Mouse (Mus musculus): ENCODE results near the gene Insc.
A peak's percentile ranks its signal among the peaks of the same experiment; 100 is the strongest.

Insc gene

DNA sequence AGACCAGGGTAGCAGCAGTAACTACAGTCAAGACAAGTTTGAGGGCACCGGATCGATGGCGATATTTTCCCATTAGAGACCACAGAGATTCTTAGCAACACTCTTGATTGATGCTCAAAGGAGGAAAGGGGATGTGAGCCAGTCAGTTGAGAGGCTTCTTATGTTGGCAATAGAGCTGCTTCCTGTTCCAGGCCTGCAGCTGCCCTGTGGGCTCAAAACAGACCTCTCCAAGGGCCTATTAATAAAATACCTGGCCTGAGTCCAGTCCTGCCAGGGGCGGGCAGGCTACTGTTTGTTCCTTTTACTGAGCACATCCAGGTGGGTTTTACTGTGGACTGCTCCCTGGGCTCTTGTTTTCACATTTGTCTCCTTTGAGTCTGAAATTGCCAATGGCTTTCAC lies 83.9 kb downstream of the Insc start:
- DNase-seq (ENCODE audit: low read depth, low spot score), result no peak

DNA sequence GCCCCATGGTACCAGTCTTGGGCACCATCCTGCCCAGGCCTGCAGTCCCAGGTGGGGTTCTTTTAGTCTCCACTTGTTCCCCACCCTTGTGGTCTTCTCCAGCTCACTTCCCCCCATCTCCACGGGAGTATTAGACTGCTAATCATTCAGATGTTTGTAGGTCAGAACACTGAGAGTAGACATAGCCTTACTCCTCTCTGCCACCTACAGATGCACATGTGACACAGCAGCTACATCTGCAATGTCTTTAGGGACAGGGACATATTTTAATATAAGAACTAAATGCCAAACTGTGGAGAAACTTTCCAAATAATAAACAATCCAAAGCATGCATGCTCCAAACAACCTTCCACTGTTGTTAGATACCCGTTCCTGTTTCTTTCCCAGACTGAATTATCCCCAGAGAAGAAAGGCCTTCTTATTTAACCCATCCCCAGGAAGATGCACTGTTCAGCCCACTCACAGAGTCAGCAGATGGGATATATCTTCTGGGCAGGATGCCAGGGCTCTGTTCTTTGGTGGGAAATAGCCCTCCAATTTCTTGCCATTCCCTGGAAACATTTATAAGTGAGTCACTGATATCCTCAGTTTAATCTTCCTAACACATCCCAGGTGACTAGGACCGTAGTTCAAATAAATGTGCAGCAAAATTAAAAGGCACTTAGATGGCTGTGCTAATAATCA lies 88.9 kb downstream of the Insc start:
- DNase-seq (ENCODE audit: low read depth, low spot score), result no peak

DNA sequence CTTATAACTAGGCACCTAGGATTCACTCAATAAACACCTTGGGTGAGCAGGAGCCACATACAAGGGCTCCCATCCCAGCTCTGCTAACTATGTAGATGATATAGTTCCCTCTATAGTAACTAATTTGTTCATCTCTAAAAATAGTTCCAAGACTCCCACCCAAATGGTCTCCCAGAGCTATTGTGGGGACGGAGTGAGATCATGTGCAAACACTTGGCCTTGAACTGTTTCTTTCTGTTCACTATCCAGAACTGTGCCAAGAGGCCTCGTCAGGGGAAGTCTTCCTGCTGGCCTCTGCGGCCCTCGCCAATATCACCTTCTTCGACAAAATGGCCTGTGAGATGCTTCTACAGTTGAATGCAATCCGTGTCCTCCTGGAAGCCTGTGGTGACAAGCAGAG lies 91.0 kb downstream of the Insc start:
- DNase-seq (ENCODE audit: low read depth, low spot score), result no peak

DNA sequence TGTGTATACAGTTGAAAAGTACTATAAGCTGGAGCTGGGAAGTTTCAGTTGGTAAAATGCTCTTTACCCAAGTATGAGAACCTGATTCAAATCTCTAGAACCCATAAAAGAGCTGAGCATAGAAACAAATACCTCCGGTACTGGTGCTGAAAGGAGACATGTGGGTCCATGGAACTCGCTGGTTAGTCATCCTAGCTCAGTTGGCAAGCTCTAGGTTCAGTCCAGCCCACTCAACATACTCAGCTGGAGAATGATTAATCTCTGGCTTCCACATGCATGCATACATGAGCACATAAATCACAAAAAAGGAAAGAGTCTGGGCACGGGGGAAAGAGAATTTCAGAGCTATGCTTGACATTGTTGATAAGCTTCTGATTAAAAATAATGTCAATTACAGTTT lies 93.8 kb downstream of the Insc start:
- no peak for DNase-seq (ENCODE audit: low read depth, low spot score)

DNA sequence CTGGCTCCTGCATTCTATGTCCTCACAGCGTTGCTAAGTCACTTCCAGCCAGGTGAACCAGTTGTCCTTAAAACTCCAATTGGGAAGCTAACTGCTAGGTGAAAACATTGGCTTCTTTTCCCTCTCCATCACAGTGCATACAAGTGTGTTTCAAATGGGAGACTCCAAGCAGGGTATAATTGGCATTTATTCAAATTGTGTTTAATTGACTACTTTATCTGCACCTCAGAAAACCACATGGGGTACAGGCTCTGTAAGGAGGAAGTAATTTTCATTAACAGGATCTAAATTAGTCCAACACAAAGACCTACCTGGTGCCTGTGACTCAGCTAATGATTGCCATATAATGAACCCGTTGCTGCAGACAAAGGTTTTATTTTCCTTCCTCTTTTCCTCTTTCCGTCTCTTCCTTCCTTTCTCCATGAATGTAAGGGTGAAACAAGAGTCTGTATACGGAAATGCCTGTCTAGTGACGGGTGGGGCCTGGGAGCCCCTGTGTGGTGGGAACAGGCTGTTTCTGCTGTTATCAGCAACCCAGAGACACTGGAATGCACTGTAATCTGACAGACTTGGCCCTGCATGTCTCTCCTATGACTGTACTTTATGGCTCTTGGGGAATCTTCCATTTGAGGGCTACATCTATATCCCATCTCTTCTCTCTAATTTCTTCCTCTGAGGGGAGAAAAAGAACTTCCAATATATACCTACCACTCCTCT lies 96.7 kb downstream of the Insc start:
- no peak for DNase-seq (ENCODE audit: low read depth, low spot score)

DNA sequence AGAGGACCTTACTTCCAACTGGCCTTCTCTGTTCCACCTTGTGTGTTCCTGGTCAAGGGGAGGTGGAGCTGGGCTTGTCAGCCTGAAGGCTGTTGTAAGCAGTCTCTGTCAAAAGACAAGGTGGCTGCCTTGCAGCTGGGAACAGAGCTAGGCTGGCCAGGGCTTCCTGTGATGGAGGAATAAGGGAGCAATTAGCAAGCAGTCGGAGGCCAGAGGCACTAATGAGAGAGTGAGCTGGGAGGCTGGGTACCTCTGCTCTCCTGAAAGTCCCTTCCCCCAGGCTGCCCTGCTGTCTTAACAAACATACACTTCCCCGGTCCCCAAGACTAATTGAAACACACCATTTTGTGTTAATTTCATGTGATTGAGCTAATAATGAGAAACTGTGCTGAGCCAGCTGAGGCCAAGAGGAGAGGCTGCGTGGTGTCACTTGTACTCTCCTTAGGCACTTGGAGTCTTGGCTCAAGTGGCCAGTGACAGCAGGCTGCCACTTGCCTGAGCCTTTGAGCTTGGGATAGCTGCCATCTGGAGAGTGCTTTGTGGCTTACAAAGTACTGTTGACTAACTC lies 99.2 kb downstream of the Insc start:
- no peak for DNase-seq (ENCODE audit: low read depth, low spot score)

DNA sequence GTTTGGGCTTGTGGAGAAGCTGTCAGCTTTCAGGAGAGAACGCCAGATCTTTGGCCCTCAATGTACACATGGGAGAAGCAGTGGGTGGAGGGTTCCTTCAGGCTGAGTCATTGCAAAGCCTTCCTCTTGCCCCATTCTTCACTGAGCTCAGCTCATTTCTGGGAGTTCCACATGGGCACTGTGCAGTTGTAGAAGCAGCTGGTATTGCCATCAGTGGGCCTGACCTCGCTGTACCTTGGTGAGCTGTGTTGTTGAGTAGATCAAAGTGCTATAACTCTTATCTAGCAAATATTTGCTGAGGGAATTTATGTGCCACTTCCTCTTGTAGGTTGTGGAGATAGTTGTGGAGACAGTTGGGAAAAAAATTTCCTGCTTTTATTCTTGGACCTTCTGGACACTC lies 103.7 kb downstream of the Insc start:
- no peak for DNase-seq (ENCODE audit: low read depth, low spot score)

DNA sequence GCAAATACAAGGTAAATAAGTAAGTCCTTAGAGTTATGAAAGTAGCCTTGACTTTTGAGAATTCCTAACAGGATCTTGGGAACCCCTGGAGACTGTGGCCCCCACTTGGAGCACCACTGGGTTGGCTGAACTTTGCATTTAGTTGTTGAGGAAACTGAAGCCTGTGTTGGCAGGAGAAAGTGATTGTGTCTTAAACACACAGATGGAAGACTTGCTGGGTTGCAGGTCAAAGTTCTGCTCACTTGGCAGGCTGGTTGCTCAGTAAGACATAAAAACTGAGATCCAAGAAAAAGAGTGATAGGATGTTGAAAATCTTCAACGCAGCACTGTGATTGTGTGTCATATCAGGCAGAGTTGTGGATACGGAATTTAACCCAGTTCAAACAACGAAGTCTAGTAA lies 108.9 kb downstream of the Insc start:
- DNase-seq (ENCODE audit: low read depth, low spot score), result no peak

DNA sequence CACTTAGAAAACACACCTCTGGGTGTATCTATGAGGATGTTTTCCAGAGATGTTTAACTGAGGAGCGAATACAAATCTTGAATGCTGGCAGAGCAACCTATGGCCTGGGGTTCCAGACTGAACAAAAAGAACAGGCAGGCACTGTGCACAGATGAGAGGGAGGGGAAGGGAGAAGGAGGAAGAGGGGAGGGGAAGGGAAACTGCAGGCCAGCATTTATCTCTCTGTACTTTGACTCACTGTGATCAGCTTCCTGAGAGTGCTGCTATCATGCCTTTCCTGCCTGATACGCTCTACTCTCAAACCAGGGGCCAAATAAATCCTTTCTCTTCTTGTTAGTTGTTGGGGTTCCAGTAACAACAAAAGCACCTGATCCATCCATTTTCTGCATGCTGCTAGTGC lies 110.7 kb downstream of the Insc start:
- no peak for DNase-seq (ENCODE audit: low read depth, low spot score)

DNA sequence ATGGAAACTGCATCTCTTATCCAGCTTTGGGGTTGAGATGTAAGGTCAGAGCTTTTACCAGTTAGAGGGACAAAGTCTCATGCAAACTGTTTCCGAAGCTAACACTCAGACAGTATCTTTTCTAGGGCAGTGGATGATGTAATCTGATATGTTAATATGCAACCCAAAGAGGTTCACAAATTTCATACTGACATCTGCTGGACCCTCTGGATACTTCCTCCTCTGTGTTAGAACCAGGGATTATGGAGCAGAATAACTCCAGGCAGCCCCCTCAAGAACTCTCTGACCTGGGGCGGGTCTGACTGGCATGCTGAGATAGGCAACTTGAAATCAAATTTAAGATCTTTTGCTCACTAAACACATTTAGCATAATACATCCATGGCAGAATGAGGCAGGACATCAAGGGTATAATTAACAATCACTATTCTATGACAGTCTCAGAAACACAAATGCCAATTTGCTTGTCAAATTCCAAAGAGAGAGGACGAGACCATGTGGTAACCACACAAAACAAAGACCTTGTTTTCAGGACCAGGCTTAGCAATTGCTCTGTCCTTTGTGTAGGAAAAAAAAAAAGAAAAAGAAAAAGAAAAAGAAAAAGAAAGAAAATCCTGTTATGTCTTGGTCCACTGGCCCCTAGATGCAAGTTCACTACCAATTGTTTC lies 117.5 kb downstream of the Insc start:
- no peak for DNase-seq (ENCODE audit: low read depth, low spot score)

DNA sequence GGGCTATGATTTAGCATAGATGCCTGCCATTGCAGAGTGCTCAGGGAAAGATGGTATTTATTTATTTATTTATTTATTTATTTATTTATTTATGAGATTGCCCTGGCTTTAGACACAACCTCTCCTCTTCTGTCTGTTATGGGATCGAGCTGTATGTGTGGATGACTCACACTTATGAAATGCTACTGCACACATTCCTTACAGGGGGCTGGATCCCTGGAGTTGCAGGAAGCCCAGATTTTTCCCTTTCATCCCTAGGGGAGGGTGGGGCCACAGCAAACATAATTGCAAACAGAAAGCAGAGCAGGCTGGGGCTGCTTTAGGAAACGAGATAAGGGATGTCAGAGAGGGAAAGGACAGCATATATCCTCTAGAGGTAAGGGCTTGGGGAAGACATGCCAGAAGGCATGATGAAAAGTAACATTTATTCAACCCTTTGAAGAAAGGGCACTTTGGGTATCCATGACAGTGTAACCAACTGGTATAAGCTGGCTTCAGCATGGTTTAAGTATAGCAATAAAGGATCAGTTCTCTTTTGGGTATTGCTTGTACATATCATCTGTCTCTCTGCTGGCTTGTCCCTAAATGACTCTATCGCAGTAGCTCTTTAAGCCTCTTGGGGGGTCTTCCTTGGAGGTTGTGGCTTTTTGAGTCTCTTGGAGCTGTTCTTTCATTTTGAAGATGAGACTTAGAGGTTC lies 130.0 kb downstream of the Insc start:
- no peak for DNase-seq (ENCODE audit: low read depth, low spot score)

DNA sequence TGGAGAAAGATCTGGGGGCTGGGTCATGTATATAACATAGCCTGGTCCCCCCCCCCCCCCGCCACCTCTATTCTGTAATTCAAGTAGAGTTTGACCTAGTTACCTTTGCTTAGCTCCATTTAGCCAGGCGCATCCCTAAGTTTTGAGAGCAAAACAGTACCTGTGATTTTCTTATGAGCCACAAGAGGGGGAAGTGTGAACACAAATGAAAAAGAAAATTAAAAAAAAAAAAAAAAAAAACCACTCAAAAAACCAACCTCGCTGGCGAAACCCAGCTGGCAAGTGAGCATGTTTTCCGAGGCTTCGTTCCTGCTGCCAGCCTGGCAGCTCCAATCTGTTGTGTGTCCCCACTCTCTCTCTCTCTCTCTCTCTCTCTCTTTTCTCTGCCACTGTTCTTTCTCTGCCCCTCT lies 130.5 kb downstream of the Insc start:
- peak; percentile 13 for DNase-seq (ENCODE audit: low read depth, low spot score)

DNA sequence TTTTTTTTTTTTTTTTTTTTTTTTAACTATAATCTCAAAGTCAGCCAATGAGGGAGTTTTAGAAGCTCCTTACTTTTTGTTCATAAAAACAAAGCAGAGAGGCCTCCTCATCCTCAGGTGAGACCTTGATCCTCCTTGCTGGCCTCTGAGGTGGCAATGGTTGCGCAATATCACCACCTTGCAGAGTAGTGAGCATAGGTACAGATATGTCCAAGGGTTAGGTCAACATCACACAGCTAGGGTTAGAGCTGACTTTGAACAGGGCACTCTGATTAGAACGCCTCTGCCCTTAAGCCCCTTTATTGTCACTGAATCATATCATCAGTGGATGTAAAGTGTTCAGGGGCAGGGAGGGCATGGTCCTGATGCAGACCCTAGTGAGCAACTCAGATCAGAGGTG lies 131.1 kb downstream of the Insc start:
- DNase-seq (ENCODE audit: low read depth, low spot score), result no peak

DNA sequence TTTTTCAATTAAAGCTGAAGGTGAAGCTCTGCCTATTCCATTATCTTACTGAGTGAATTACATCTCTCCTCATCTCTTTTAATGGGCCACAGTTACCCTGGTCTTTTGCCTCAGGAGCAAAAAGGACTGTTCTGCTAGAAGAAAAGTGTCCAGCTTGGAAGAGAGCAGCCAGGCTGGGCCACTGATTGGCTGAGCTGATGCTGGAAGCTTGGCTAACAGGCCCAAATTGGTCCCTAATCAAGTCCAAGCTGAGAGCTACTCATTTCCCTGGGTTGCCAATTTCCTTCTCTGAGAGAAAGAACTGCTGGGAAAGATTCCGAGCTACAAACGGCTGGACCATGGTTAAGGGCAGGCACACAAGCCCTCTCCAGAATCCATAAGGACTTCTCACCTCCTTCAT lies 140.1 kb downstream of the Insc start:
- no peak for DNase-seq (ENCODE audit: low read depth, low spot score)

DNA sequence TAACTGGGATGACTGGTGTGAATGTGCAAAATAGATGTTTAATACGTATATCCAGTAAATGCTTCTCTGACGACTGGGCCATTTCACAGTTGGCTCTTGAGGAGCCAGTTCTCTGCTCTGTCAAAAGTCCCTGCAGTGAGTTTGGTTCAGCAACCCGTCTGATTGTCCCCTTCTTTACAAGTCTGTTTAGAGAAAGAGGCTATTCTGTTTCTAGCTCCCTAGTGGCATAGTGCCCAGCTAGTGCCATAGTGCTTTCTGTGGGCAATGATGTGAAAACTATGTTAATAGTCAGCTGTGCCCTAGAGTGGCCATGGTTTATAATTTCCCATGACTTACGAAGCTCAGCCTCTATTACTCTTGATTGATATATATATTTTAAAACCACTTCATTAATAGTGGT lies 143.4 kb downstream of the Insc start:
- DNase-seq (ENCODE audit: low read depth, low spot score), result no peak

DNA sequence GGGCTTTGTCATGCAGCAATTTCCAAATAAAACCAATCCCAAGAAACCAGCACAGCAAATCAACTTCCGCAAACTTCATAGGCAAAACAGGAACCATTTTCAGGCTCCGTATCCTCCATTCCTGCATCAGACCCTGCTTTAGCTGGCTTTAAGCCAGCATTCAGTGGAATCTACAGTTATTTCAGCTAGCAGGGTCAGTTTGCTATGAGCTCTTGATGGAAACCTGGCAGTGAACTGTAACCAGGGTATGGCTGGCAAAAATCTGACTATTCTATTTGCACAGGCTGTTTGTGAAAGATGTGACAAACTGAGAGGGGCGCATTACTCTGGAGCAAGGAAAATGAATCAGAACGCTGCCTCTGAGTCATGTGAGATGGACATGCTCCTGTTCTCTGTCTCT lies 146.7 kb downstream of the Insc start:
- DNase-seq (ENCODE audit: low read depth, low spot score), result no peak

DNA sequence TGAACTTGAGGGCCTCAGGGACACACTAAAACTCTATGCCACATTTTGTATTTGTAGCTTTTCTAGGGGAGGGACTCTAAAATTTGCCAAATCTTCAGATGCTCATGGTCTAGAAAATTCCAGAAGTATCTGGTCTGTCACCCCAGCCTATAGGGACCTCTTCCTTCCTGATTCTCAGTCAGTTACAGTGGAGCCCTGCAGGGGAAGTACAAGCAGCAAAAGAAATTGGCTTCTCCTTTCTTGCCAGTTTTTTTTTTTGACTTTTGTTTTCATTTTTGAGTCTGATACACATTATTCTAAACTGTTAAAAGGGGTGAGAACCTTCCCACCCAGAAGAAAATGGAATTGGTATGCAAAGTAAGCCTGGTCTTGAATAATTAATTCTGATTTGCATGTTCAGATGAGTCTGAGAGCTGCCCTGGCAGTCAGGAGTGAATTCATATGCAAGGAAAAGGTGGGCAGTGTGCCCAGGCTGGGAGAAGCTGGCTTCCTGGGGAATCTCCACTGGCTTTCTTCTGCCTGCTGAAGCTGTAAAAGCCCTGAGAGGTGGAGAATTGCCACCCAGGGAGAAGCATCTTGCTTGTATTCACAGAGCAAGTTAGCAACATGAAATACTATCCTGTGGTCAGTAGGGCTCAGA lies 149.2 kb downstream of the Insc start:
- no peak for DNase-seq (ENCODE audit: low read depth, low spot score)

DNA sequence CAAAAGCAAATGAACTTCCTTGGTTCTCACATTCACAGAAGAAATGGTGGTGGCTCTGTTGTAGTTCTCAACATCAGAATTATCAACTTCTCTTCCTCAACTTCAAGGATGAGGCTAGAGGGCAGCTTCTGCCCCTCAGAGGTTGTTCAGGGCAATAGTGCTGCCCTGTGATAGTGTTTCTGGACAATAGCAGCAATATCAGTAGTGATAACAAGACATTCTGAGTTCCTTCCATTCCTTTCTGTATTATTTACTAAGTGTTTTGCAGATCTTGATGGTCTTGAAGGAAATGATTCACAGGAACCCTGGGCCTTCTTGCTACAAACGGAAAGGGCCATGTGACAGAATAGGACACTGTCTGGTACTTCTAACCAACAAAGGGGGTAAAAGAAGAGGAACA lies 150.4 kb downstream of the Insc start:
- DNase-seq (ENCODE audit: low read depth, low spot score), result no peak

DNA sequence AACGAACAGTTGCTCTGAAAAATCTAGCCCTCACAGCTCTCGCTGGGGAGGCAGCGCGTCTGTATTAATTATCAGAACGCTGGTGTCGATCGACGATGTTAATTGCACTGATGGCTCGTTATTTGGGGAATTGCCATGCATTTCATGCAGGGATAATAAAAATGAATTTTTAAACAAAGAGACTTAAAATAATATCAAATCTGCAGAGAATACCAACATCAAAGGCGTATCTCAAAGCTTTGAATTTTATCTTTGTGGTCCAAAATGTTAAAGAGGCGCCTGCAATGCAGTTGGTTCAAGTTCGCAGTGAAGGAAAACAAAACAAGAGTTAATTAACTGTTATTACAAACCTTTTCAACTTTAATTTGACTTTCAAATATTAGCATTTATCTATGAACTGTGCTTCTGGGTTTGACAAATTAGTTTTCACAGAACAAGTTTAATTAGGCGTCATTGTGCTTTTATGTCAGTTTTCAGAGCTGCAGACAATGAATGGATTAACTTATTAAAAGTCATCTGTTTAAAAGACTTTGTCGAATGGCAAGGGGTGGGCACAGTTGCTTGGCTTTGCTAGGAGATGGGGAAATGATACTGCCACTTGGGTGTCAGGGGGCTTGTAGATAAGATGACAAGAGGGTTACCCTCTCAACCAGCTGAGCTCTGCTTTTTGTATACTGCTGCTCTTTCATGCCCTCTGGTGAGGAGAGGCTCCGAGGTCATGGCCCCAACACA lies 153.6 kb downstream of the Insc start:
- no peak for DNase-seq (ENCODE audit: low read depth, low spot score)

All from retina, postnatal 7 days (tissue).